Mouse (Mus musculus) hindbrain, postnatal 0 days (tissue): Measurements from ENCODE around the gene Trim2. TPM values are rescaled to one million over a fixed set of nuclear protein-coding genes. Genes with fewer than 3 reads are reported as not detected.
A peak's percentile ranks its signal among the peaks of the same experiment; 100 is the strongest.

ENCODE experiments used
- ATAC-seq: fragments of 200-750 bp; cut with Nextera tagmentation; 2 replicates; pipeline ENCODE4 v1.8.0; 2017; ENCODE audit warnings: mild to moderate bottlenecking, moderate TSS enrichment, moderate library complexity
- DNase-seq: peaks from one replicate; pipeline ENCODE4 v3.0.0-alpha.2; 2015; ENCODE audit warnings: low spot score
- H3K27ac ChIP-seq: fragments of 300-500 bp; sonication (generic); 2 replicates; pipeline ENCODE4 v1.5.1; 2014; ENCODE audit warnings: mild to moderate bottlenecking
- H3K27me3 ChIP-seq: fragments of 300-500 bp; sonication (generic); 2 replicates; pipeline ENCODE4 v1.6.1; 2014; ENCODE audit warnings: low read length, mixed read lengths; ENCODE audit not compliant: insufficient read depth
- H3K36me3 ChIP-seq: fragments of 300-500 bp; sonication (generic); 2 replicates; pipeline ENCODE4 v1.6.1; 2014; ENCODE audit warnings: low read length, mixed read lengths; ENCODE audit not compliant: insufficient read depth
- H3K4me1 ChIP-seq: fragments of 300-500 bp; sonication (generic); 2 replicates; pipeline ENCODE4 v1.6.1; 2014; ENCODE audit warnings: antibody characterized with exemption, low read length, mixed read lengths; ENCODE audit not compliant: insufficient read depth
- H3K4me2 ChIP-seq: fragments of 300-500 bp; sonication (generic); 2 replicates; pipeline ENCODE4 v1.6.1; 2014; ENCODE audit warnings: low read depth, mild to moderate bottlenecking, low read length, moderate library complexity, mixed read lengths
- H3K4me3 ChIP-seq: fragments of 300-500 bp; sonication (generic); 2 replicates; pipeline ENCODE4 v1.5.1; 2014; ENCODE audit warnings: low read length
- H3K9ac ChIP-seq: fragments of 300-500 bp; sonication (generic); replicated peaks from 2 replicates; pipeline ENCODE4 v1.6.1; 2014; ENCODE audit warnings: mild to moderate bottlenecking, low read length, moderate library complexity, mixed read lengths
- H3K9me3 ChIP-seq: fragments of 300-500 bp; sonication (generic); 2 replicates; pipeline ENCODE4 v1.6.1; 2016; ENCODE audit warnings: low read length, mixed read lengths
- CTCF ChIP-seq: IDR thresholded peaks from 2 replicates; pipeline ENCODE4 v1.5.1; 2016; ENCODE audit warnings: antibody characterized with exemption, control low read depth, low read depth
- WGBS: fragments of 180-500 bp; shearing (Covaris S2); extraction: QIAGEN DNeasy Blood & Tissue Kit; methylation state at CpG from one replicate; pipeline ENCODE4 v1.1.7; 2014; 5-methylcytosine and 5-hydroxymethylcytosine counted together
- polyA plus RNA-seq: library from polyadenylated mRNA; unstranded; fragments of >200 nt; fragmentation: Nextera tagmentation; extraction: Ambion mirVana; gene quantifications from 2 replicates; pipeline ENCODE4 v1.2.1, GENCODE M21; 2015
- total RNA-seq: library from RNA; depleted of rRNA; stranded (reverse); fragments of >200 nt; gene quantifications from 2 replicates; pipeline ENCODE4 v1.2.3, GENCODE M21; 2014

Trim2 gene
- total and polyA plus RNA-seq, 2 experiments from 2014 or later = 130 to 236 TPM

GRCm38 (mm10) chr3:84259281-84260023 lies 47.2 kb downstream of the Trim2 start:
- peak; percentile 80 for DNase-seq
- H3K9me3 ChIP-seq = no peaks in the 10 kb centered on the region
- no peaks in the 10 kb centered on the region for H3K4me1 ChIP-seq
- TF ChIP-seq CTCF = no peak
- under 1% methylated on average over 69 of the region's 74 CpGs for WGBS
- peak overlapping the region; percentile 79 for H3K4me3 ChIP-seq
- H3K9ac ChIP-seq = peak overlapping the region; percentile 92
- H3K36me3 ChIP-seq = no peaks in the 10 kb centered on the region
- H3K27me3 ChIP-seq = no peaks in the 10 kb centered on the region
- ATAC-seq = peak; percentile 89
- H3K27ac ChIP-seq = peak overlapping the region; percentile 90
- H3K4me2 ChIP-seq = peak overlapping the region; percentile 95

- TF ChIP-seq CTCF = no peak
- no peak for ATAC-seq
- Histone ChIP-seq H3K27ac (peak overlapping the region; percentile 90; the same call in 1 of the 2 replicates), H3K4me2 (peak overlapping the region; percentile 95), H3K4me1 (0 out of 2 replicates have a peak, but pooled peaks cover 2% of the 10 kb centered on the region), H3K27me3 (no peaks in the 10 kb centered on the region), H3K9me3 (no peaks in the 10 kb centered on the region), H3K36me3 (no peaks in the 10 kb centered on the region), H3K9ac (peak overlapping the region; percentile 92), H3K4me3 (peak overlapping the region; percentile 79)
- WGBS = 11% methylated on average over 13 of the region's 13 CpGs
- DNase-seq = peak; percentile 27
Measured at GRCm38 (mm10) chr3:84258518-84259031, 48.1 kb downstream of the Trim2 start.

GRCm38 (mm10) chr3:84257989-84258517 lies 48.6 kb downstream of the Trim2 start:
- Histone ChIP-seq H3K4me2 (peak overlapping the region; percentile 95), H3K27me3 (no peaks in the 10 kb centered on the region), H3K4me1 (0 out of 2 replicates have a peak, but pooled peaks cover 6% of the 10 kb centered on the region), H3K9me3 (no peaks in the 10 kb centered on the region), H3K9ac (peak overlapping the region; percentile 92), H3K27ac (no peak overlapping the region), H3K4me3 (peak overlapping the region; percentile 79), H3K36me3 (no peaks in the 10 kb centered on the region)
- DNase-seq (no peak), ATAC-seq (no peak)
- no peak for TF ChIP-seq CTCF
- 36% methylated on average over 10 of the region's 10 CpGs for WGBS

- Histone ChIP-seq H3K9me3 (no peaks in the 10 kb centered on the region), H3K4me3 (no peak overlapping the region), H3K4me1 (0 out of 2 replicates have a peak, but pooled peaks cover 6% of the 10 kb centered on the region), H3K4me2 (no peak overlapping the region), H3K36me3 (no peaks in the 10 kb centered on the region), H3K27me3 (no peaks in the 10 kb centered on the region), H3K9ac (no peak overlapping the region), H3K27ac (no peak overlapping the region)
- no peak for TF ChIP-seq CTCF
- no peak for DNase-seq
- 96% methylated on average over 2 of the region's 2 CpGs for WGBS
- ATAC-seq = no peak
Measured at GRCm38 (mm10) chr3:84254520-84254878, 52.2 kb downstream of the Trim2 start.

- Histone ChIP-seq H3K27ac (no peak overlapping the region), H3K4me1 (0 out of 2 replicates have a peak, but pooled peaks cover 6% of the 10 kb centered on the region), H3K9ac (no peak overlapping the region), H3K36me3 (no peaks in the 10 kb centered on the region), H3K4me3 (no peak overlapping the region), H3K4me2 (no peak overlapping the region), H3K27me3 (no peaks in the 10 kb centered on the region), H3K9me3 (no peaks in the 10 kb centered on the region)
- no peak for DNase-seq
- TF ChIP-seq CTCF = no peak
- ATAC-seq = no peak
- 33% methylated on average over 9 of the region's 9 CpGs for WGBS
Measured at GRCm38 (mm10) chr3:84253655-84254519, 52.8 kb downstream of the Trim2 start.
